Mouse (Mus musculus) MEL (cell line): Measurements from ENCODE around the gene Mrpl45. TPM values are rescaled to one million over a fixed set of nuclear protein-coding genes. Genes with fewer than 3 reads are reported as not detected.
A peak's percentile ranks its signal among the peaks of the same experiment; 100 is the strongest.

ENCODE experiments used
- DNase-seq: peaks from one replicate; pipeline ENCODE4 v3.0.0; 2011; ENCODE audit warnings: low read depth, low spot score
- H3K27ac ChIP-seq: 2 replicates; pipeline ENCODE4 v1.5.1; 2012; ENCODE audit warnings: low read depth, mild to moderate bottlenecking, control low read depth, low read length, moderate library complexity; ENCODE audit not compliant: control insufficient read depth
- H3K27me3 ChIP-seq, 2 experiments: fragments of 150-350 bp in 1 of 2; sonication (generic) in 1 of 2; 2 replicates each; pipeline ENCODE4 v1.6.1; 2012; ENCODE audit warnings: low read length in 2 of 2, mild to moderate bottlenecking in 2 of 2, improper control_type of control experiment in 1 of 2, moderate library complexity in 1 of 2; ENCODE audit not compliant: insufficient read depth in 2 of 2, control insufficient read depth in 1 of 2
- H3K36me3 ChIP-seq, 2 experiments: 2 replicates each; pipeline ENCODE4 v1.6.1; 2012 to 2014; ENCODE audit warnings: low read length in 2 of 2, improper control_type of control experiment in 1 of 2, inconsistent platforms in 1 of 2, mild to moderate bottlenecking in 1 of 2; ENCODE audit not compliant: insufficient read depth in 2 of 2, control insufficient read depth in 1 of 2
- H3K4me1 ChIP-seq, 2 experiments: fragments of 150-350 bp in 1 of 2; sonication (generic) in 1 of 2; 2 replicates each; pipeline ENCODE4 v1.6.1; 2012; ENCODE audit warnings: low read length in 2 of 2, improper control_type of control experiment in 1 of 2, mild to moderate bottlenecking in 1 of 2; ENCODE audit not compliant: insufficient read depth in 2 of 2, control insufficient read depth in 1 of 2
- H3K4me3 ChIP-seq, 2 experiments: fragments of 150-350 bp in 1 of 2; sonication (generic) in 1 of 2; 2 replicates each; pipeline ENCODE4 v1.5.1; 2012; ENCODE audit warnings: low read depth in 2 of 2, low read length in 2 of 2, mild to moderate bottlenecking in 2 of 2, moderate library complexity in 2 of 2, control low read depth in 1 of 2, improper control_type of control experiment in 1 of 2; ENCODE audit not compliant: control insufficient read depth in 1 of 2, insufficient read depth in 1 of 2
- H3K79me2 ChIP-seq: 2 replicates; pipeline ENCODE4 v1.6.1; 2012; ENCODE audit warnings: mild to moderate bottlenecking, low read length, moderate library complexity; ENCODE audit not compliant: control insufficient read depth, poor library complexity, insufficient read depth
- H3K9ac ChIP-seq: 2 replicates; pipeline ENCODE4 v1.6.1; 2012; ENCODE audit warnings: low read depth, mild to moderate bottlenecking, control low read depth, low read length, moderate library complexity; ENCODE audit not compliant: control insufficient read depth, poor library complexity, severe bottlenecking
- H3K9me3 ChIP-seq: fragments of 150-350 bp; sonication (generic); replicated peaks from 2 replicates; pipeline ENCODE4 v1.6.1; 2012; ENCODE audit warnings: mild to moderate bottlenecking, low read length, improper control_type of control experiment, moderate library complexity; ENCODE audit not compliant: insufficient read depth
- BHLHE40 ChIP-seq: IDR thresholded peaks from 2 replicates; pipeline ENCODE4 v1.6.1; 2012; ENCODE audit warnings: low read depth, mild to moderate bottlenecking, inconsistent platforms, low read length, improper control_type of control experiment, borderline replicate concordance
- CHD1 ChIP-seq: IDR thresholded peaks from 2 replicates; pipeline ENCODE4 v1.6.1; 2012; ENCODE audit warnings: low read depth, mild to moderate bottlenecking, inconsistent platforms, low read length, improper control_type of control experiment
- E2F4 ChIP-seq: IDR thresholded peaks from 2 replicates; pipeline ENCODE4 v1.6.1; 2011; ENCODE audit warnings: low read depth, low read length, improper control_type of control experiment, borderline replicate concordance
- ELF1 ChIP-seq: IDR thresholded peaks from 2 replicates; pipeline ENCODE4 v1.6.1; 2014; ENCODE audit warnings: low read depth, mild to moderate bottlenecking, inconsistent platforms, low read length, improper control_type of control experiment, moderate library complexity
- EP300 ChIP-seq, 2 experiments: IDR thresholded peaks; 2 replicates each; pipeline ENCODE4 v1.6.1; 2011; ENCODE audit warnings: improper control_type of control experiment in 2 of 2, low read length in 2 of 2, low read depth in 1 of 2, mild to moderate bottlenecking in 1 of 2
- ETS1 ChIP-seq: IDR thresholded peaks from 2 replicates; pipeline ENCODE4 v1.6.1; 2012; ENCODE audit warnings: low read depth, mild to moderate bottlenecking, inconsistent platforms, low read length, improper control_type of control experiment, moderate library complexity
- GABPA ChIP-seq: IDR thresholded peaks from 2 replicates; pipeline ENCODE4 v1.6.1; 2012; ENCODE audit warnings: low read depth, mild to moderate bottlenecking, inconsistent platforms, low read length, improper control_type of control experiment, moderate library complexity
- GATA1 ChIP-seq: IDR thresholded peaks from 2 replicates; pipeline ENCODE4 v1.6.1; 2011; ENCODE audit warnings: low read depth, low read length, improper control_type of control experiment
- HCFC1 ChIP-seq: IDR thresholded peaks from 2 replicates; pipeline ENCODE4 v1.6.1; 2012; ENCODE audit warnings: low read depth, mild to moderate bottlenecking, inconsistent platforms, low read length, improper control_type of control experiment, moderate library complexity
- JUND ChIP-seq: IDR thresholded peaks from 2 replicates; pipeline ENCODE4 v1.6.1; 2011; ENCODE audit warnings: low read depth, mild to moderate bottlenecking, improper control_type of control experiment, low read length
- KAT2A ChIP-seq: conservative IDR thresholded peaks from 2 replicates; pipeline ENCODE4 v1.6.1; 2012; ENCODE audit warnings: low read depth, low read length, improper control_type of control experiment, inconsistent platforms
- MAFK ChIP-seq: IDR thresholded peaks from 2 replicates; pipeline ENCODE4 v1.6.1; 2011; ENCODE audit warnings: low read depth, mild to moderate bottlenecking, low read length, improper control_type of control experiment, borderline replicate concordance
- MAX ChIP-seq: IDR thresholded peaks from 2 replicates; pipeline ENCODE4 v1.6.1; 2011; ENCODE audit warnings: low read length, improper control_type of control experiment
- MAZ ChIP-seq: IDR thresholded peaks from 2 replicates; pipeline ENCODE4 v1.6.1; 2012; ENCODE audit warnings: low read depth, mild to moderate bottlenecking, inconsistent platforms, low read length, improper control_type of control experiment
- MXI1 ChIP-seq: IDR thresholded peaks from 2 replicates; pipeline ENCODE4 v1.6.1; 2011; ENCODE audit warnings: mild to moderate bottlenecking, low read depth, low read length, improper control_type of control experiment
- MYB ChIP-seq: IDR thresholded peaks from 2 replicates; pipeline ENCODE4 v1.6.1; 2011; ENCODE audit warnings: mild to moderate bottlenecking, low read depth, low read length, improper control_type of control experiment
- MYC ChIP-seq: IDR thresholded peaks from 2 replicates; pipeline ENCODE4 v1.6.1; 2011; ENCODE audit warnings: low read depth, mild to moderate bottlenecking, low read length, improper control_type of control experiment, moderate library complexity
- NELFE ChIP-seq: IDR thresholded peaks from 2 replicates; pipeline ENCODE4 v1.6.1; 2011; ENCODE audit warnings: low read depth, low read length, improper control_type of control experiment
- NRF1 ChIP-seq: IDR thresholded peaks from 2 replicates; pipeline ENCODE4 v1.6.1; 2014; ENCODE audit warnings: low read depth, mild to moderate bottlenecking, inconsistent platforms, low read length, improper control_type of control experiment, moderate library complexity; ENCODE audit not compliant: poor library complexity, insufficient read depth, severe bottlenecking
- POLR2A ChIP-seq, 2 experiments: IDR thresholded peaks; 2 replicates each; pipeline ENCODE4 v1.6.1; 2011 to 2012; ENCODE audit warnings: low read length in 2 of 2, mild to moderate bottlenecking in 2 of 2, control low read depth in 1 of 2, improper control_type of control experiment in 1 of 2, low read depth in 1 of 2, moderate library complexity in 1 of 2; ENCODE audit not compliant: control insufficient read depth in 1 of 2, insufficient read depth in 1 of 2, poor library complexity in 1 of 2
- POLR2AphosphoS2 ChIP-seq: IDR thresholded peaks from 2 replicates; pipeline ENCODE4 v1.6.1; 2011; ENCODE audit warnings: low read length, improper control_type of control experiment
- POLR2AphosphoS5 ChIP-seq: IDR thresholded peaks from 2 replicates; pipeline ENCODE4 v1.6.1; 2012; ENCODE audit warnings: low read depth, borderline replicate concordance, mild to moderate bottlenecking, inconsistent platforms, low read length, moderate library complexity, mixed read lengths
- RCOR1 ChIP-seq: IDR thresholded peaks from 2 replicates; pipeline ENCODE4 v1.6.1; 2012; ENCODE audit warnings: low read depth, mild to moderate bottlenecking, inconsistent platforms, low read length, improper control_type of control experiment
- SIN3A ChIP-seq: IDR thresholded peaks from 2 replicates; pipeline ENCODE4 v1.6.1; 2012; ENCODE audit warnings: low read length, improper control_type of control experiment, inconsistent platforms
- SMC3 ChIP-seq: IDR thresholded peaks from 2 replicates; pipeline ENCODE4 v1.6.1; 2011; ENCODE audit warnings: low read depth, low read length, improper control_type of control experiment
- TBP ChIP-seq: IDR thresholded peaks from 2 replicates; pipeline ENCODE4 v1.8.0; 2011; ENCODE audit warnings: low read depth, low read length, improper control_type of control experiment
- TCF12 ChIP-seq: IDR thresholded peaks from 2 replicates; pipeline ENCODE4 v1.6.1; 2014; ENCODE audit warnings: low read depth, mild to moderate bottlenecking, inconsistent platforms, low read length, improper control_type of control experiment, moderate library complexity
- UBTF ChIP-seq: IDR thresholded peaks from 2 replicates; pipeline ENCODE4 v1.6.1; 2012; ENCODE audit warnings: low read depth, mild to moderate bottlenecking, inconsistent platforms, low read length, improper control_type of control experiment, moderate library complexity, borderline replicate concordance; ENCODE audit not compliant: insufficient read depth
- USF1 ChIP-seq: IDR thresholded peaks from 2 replicates; pipeline ENCODE4 v1.6.1; 2014; ENCODE audit warnings: low read depth, mild to moderate bottlenecking, inconsistent platforms, low read length, improper control_type of control experiment, moderate library complexity
- ZC3H11A ChIP-seq: IDR thresholded peaks from 2 replicates; pipeline ENCODE4 v1.6.1; 2012; ENCODE audit warnings: low read depth, mild to moderate bottlenecking, inconsistent platforms, low read length, improper control_type of control experiment
- ZKSCAN1 ChIP-seq: IDR thresholded peaks from 2 replicates; pipeline ENCODE4 v1.6.1; 2012; ENCODE audit warnings: low read depth, mild to moderate bottlenecking, inconsistent platforms, low read length, improper control_type of control experiment, moderate library complexity
- ZMIZ1 ChIP-seq: IDR thresholded peaks from 2 replicates; pipeline ENCODE4 v1.6.1; 2012; ENCODE audit warnings: low read depth, mild to moderate bottlenecking, inconsistent platforms, low read length, improper control_type of control experiment, moderate library complexity
- ZNF384 ChIP-seq: IDR thresholded peaks from 2 replicates; pipeline ENCODE4 v1.6.1; 2012; ENCODE audit warnings: low read depth, mild to moderate bottlenecking, inconsistent platforms, low read length, improper control_type of control experiment
- polyA plus RNA-seq, 2 experiments: library from polyadenylated mRNA; stranded (reverse) in 1 of 2; unstranded in 1 of 2; fragments of >175 nt in 1 of 2; fragments of >200 nt in 1 of 2; gene quantifications; 2 replicates each; pipeline versions ENCODE4 v1.2.1 to v1.2.4; 2012; ENCODE audit warnings: low replicate concordance in 2 of 2, low read depth in 1 of 2; ENCODE audit not compliant: insufficient read length in 2 of 2, insufficient read depth in 1 of 2, missing spikeins in 1 of 2
- total RNA-seq: library from RNA; depleted of rRNA; stranded (reverse); fragments of 300-350 nt; gene quantifications from 2 replicates; pipeline ENCODE4 v1.2.3, GENCODE M21; 2012

Gene Mrpl45
- total and polyA plus RNA-seq, 3 experiments = 65.0 to 72.7 TPM; not detected in 1

DNA sequence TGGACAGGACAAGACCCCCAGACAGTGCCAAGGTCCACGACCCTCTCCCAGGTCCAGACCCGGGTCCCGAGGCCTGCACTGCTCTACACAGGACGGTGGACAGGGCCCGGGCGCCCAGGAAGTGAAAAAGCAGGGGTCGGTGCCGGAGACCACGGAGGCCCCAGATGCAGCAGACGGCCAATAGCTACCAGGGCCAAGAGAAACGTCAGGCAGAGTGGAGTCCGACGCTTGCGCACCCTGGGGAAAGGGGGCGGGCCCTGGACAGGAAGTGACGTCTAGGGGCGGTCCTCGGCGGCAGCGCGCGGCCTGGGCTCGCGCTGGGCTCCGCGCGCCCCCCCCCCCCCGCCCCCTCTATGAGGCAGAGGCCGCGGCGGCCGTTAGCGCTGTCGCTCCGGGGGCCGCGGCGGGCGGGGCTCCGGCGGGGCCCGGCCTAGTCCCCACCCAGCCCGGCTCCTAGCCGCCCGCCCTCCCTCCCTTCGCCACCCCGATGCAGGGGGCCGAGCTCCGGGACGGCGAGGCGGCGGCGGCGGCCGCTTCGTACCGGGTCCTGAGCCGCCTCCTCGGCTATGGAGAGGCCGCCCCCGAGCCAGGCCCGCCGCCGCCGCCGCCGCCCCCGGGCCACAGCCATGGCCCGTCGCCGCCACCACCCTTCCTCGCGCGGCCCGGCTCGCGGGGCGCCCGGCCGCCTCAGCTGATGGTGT is 46.6 kb downstream of the Mrpl45 start, which contains the start of gene Socs7:
TSS of gene Socs7 (plus strand) at position 604 of the 701 bp plus-strand sequence.
- no peaks in the 10 kb centered on the region for H3K9me3 ChIP-seq
- peak within 1 kb of the TSS; percentile 98 for H3K9ac ChIP-seq
- peak; percentile 97 for DNase-seq
- H3K4me3 ChIP-seq = peak within 1 kb of the TSS; percentile 94 to 97
- H3K79me2 ChIP-seq = peaks cover 46% of the 10 kb centered on the region
- H3K27ac ChIP-seq = peak within 1 kb of the TSS; percentile 76
- peaks cover 9 to 28% of the 10 kb centered on the region in 2 experiments for H3K4me1 ChIP-seq
- H3K27me3 ChIP-seq = no peaks in the 10 kb centered on the region
- H3K36me3 ChIP-seq = peaks cover 5 to 15% of the 10 kb centered on the region in 2 experiments
- peak; percentile 68; the same call in 1 of the 2 replicates for TF ChIP-seq TCF12
- peak; percentile 55; the same call in 1 of the 2 replicates for TF ChIP-seq MXI1
- TF ChIP-seq ETS1 = no peak
- TF ChIP-seq GATA1 = no peak
- no peak for TF ChIP-seq MYC
- no peak for TF ChIP-seq MYB
- TF ChIP-seq EP300 (IDR thresholded peaks at IDR 0.05; ENCODE audit: low read depth in 1 of 2, low read length in 2 of 2) = peak in 1 of 2 experiments; percentile 21; a peak in 1 of 4 replicates
- TF ChIP-seq ZMIZ1 = peak; percentile 77
- TF ChIP-seq GABPA = no peak
- peak; percentile 91 for TF ChIP-seq POLR2AphosphoS2
- peak; percentile 86 for TF ChIP-seq NRF1
- TF ChIP-seq UBTF = peak; percentile 89; the same call in 1 of the 2 replicates
- no peak for TF ChIP-seq USF1
- TF ChIP-seq SIN3A = peak; percentile 40; the same call in 1 of the 2 replicates
- peak; percentile 69 to 96; a peak in 3 of 4 replicates for TF ChIP-seq POLR2A (IDR thresholded peaks at IDR 0.05; ENCODE audit: control insufficient read depth in 1 of 2, insufficient read depth in 1 of 2, low read depth in 1 of 2, low read length in 2 of 2, poor library complexity in 1 of 2)
- 0 out of 2 replicates have a peak, but pooled peaks have one; percentile 19 for TF ChIP-seq MAX
- no peak for TF ChIP-seq JUND
- TF ChIP-seq E2F4 = no peak
- TF ChIP-seq KAT2A = no peak; the same call in 1 of the 2 replicates
- TF ChIP-seq ZNF384 = no peak
- peak; percentile 75 for TF ChIP-seq TBP
- TF ChIP-seq MAFK = no peak
- peak; percentile 92 for TF ChIP-seq NELFE
- TF ChIP-seq MAZ = peak; percentile 90; the same call in 1 of the 2 replicates
- TF ChIP-seq ZKSCAN1 = no peak
- no peak for TF ChIP-seq POLR2AphosphoS5
- no peak for TF ChIP-seq CHD1
- TF ChIP-seq ELF1 = peak; percentile 60
- TF ChIP-seq BHLHE40 = no peak
- TF ChIP-seq RCOR1 = 0 out of 2 replicates have a peak, but pooled peaks have one; percentile 32
- TF ChIP-seq ZC3H11A = no peak
- peak; percentile 80 for TF ChIP-seq HCFC1
- TF ChIP-seq SMC3 = no peak
